Mouse (Mus musculus): ENCODE results near the gene Ogg1.

DNA sequence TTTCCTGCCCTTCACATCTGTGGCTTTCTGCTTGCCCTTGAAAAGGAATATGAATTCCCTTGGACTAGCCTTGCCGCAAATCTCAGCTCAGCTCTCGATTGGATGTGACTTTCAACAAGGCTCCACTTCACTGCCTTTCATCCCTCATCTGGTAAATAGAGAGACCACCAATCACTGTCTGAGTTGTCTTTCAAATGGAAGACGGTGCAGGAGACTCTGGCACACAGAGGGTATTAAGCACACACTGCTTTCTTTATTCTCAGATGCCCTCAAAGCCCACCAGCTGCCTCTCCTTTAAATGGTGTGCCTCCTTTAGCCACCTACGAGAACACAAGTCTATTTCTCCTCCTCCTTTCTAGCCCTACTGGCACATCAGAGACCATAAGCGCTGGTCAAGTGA, 41.8 kb downstream of the Ogg1 start:
- TF ChIP-seq GATA1 (IDR thresholded peaks at IDR 0.05; ENCODE audit: low read length) (no peak), TAL1 (IDR thresholded peaks at IDR 0.05; ENCODE audit: low read length) (no peak)
